Mouse (Mus musculus) CD8-positive naive resting alpha-beta T cell, adult 57 days (primary cell): ENCODE results near the gene Slc25a23. TPM values are rescaled to one million over a fixed set of nuclear protein-coding genes. Genes with fewer than 3 reads are reported as not detected.

Experiments used
- total RNA-seq: library from RNA; stranded (reverse); gene quantifications from one replicate; pipeline ENCODE4 v1.2.4, GENCODE M21; 2023

Gene Slc25a23
- total RNA-seq = 22.2 TPM

GRCm38 (mm10) chr17:57059486-57059977 is at the start of gene Slc25a23:
Slc25a23 (minus strand) TSS chr17:57059863.

DNA sequence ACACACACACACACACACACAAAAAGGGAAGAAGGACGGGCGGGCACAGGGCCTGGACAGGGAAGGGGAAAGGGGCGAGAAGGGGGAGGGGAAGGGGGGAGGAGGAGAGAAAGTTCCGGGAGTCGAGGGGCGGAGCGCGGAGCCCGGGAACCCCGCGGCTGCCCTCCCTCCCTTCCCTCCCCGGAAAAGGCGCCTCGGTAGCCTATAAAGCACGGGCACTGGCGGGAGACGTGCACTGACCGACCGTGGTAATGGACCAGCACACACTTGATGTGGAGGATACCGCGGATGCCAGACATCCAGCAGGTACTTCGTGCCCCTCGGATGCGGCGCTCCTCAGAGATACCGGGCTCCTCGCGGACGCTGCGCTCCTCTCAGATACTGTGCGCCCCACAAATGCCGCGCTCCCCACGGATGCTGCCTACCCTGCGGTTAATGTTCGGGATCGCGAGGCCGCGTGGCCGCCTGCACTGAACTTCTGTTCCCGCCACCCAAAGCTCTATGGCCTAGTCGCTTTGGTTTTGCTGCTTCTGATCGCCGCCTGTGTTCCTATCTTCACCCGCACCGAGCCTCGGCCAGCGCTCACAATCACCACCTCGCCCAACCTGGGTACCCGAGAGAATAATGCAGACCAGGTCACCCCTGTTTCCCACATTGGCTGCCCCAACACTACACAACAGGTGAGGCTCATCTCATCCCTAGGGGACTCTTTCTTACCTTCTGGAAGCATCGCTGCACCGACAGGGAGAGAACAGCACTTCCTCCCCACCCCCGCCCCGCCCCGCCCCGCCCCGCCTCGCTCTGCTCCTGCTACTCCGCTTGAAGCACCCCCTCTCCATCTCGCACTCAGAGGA is 45.7 kb upstream of the Slc25a23 start, which contains the start of gene Tnfsf9:
Gene Tnfsf9 (plus strand): TSS at position 145 of the 854 bp plus-strand sequence.

DNA sequence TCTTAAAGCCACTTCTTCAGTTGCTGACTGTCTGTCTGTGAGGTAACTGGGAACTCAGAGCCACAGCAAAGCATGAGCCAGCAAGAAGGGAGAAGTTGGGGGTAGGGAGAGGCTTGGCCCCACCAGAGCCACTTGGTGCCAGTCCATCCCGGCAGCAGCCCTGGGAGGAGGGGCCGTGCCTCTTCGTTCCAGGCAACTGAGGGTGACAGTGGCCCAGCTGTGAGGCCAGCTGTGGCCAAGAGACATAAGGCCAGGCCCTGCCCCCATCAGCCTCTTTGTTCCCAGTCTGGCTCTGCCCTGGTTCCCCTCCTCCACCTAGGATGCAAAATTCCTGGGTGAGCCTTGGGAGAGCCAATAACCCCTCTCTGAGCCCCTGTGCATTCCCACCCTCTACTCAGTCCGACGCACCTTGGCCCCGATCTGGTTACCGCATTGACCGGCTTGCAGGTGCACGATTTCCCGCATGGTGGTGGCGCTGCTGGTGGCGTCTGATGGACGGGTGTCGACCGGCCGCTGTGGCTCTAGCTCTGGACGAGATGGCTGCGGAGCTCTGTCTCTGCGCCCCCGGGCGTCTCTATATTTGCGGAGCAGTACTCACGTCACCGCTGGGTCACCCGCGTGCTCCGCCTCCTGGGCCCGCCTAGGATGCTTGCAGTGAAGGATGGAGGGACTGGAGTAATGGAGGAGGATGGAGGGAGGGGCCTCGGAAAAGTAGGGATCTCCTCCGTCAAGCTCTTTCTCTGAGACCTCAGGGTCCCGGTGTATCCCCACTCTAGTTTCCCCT is 27.6 kb upstream of the Slc25a23 start, which contains the start of gene Tubb4a:
Gene Tubb4a (minus strand): TSS at position 734 of the 784 bp plus-strand sequence.

DNA sequence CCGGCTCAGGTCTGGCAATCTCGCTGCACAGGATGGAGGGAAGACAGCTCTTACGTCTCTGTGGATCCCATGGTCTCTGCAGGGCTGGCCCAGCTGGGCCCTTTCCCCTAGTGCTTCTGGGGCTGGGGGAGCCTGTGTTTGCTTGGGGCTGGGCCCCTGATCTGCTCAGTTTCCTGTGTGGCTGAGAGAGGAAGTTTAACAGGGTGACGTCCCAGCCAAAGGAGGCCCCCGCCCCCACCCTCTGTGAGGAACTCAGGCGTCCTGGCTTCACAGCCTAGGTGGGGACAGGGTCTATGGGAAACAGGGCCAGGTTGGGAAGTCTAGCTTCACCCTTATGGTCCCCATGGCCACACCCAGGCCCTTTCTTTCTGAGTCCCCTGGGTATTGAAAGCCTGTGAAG is 18.7 kb upstream of the Slc25a23 start, which contains the start of gene Dennd1c:
Gene Dennd1c (minus strand): TSS at position 179 of the 400 bp plus-strand sequence.

DNA sequence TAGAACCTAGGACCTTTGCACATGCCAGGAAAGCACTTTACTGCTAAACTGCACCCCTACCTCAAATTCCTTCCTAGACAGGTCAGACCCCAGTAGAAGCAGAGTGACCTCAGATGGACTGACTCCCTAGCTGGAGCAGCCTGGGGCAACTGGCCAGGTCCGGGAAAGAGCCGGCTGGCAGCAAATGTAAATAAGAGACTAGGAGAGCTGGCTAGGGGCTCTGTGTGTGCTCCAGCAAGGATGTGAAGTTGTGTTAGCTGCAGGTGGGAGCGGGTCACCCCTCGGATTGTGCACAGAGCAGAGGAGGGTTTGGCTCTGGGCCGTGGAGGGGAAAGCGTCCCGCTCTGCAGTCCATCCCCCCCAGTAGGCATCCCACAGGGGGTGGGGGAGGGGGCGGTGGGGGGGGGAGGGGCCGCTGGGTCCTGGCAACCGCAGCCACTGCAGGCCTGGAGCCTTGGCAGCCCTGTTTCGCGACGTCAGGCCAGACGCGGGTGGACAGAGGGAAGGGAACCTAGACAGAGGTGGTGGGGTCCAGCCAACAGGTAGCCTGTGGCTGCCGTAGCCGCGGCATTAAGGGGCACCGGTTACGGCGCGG is 675 bp downstream of the Slc25a23 start, which contains the start of gene Crb3:
Gene Crb3 (plus strand): TSS at position 215 of the 595 bp plus-strand sequence.

DNA sequence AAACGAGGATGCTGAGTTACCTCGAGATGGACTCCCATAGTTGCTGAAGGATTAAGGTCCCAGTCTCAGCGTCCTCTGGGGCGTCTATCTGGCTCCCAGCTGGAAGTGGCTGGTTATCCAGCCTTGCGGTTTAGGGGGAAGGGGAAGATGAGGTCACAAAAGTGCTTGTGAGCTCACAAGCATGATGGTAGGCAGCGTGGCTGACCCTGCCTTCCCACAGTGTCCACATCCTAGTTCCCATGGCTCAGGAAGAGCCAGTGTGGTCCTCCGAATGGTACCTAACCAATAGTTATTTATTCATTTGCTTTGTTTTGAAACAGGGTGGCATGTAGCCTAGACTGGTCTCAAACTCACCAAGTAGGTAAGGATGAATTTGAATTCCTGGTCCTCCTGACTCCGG is 18.1 kb downstream of the Slc25a23 start, which contains the start of gene Slc25a41:
Gene Slc25a41 (minus strand): TSS at position 101 of the 400 bp plus-strand sequence.

GRCm38 (mm10) chr17:57030931-57031660 is 28.6 kb downstream of the Slc25a23 start, which contains the start of gene Khsrp:
Khsrp (minus strand) TSS chr17:57031522.

GRCm38 (mm10) chr17:57011236-57012141 is 48.2 kb downstream of the Slc25a23 start, which contains the start of the genes Gtf2f1 and Gm17949:
Gtf2f1 (minus strand) TSS chr17:57011288.
Gm17949 (plus strand) TSS chr17:57011469.

DNA sequence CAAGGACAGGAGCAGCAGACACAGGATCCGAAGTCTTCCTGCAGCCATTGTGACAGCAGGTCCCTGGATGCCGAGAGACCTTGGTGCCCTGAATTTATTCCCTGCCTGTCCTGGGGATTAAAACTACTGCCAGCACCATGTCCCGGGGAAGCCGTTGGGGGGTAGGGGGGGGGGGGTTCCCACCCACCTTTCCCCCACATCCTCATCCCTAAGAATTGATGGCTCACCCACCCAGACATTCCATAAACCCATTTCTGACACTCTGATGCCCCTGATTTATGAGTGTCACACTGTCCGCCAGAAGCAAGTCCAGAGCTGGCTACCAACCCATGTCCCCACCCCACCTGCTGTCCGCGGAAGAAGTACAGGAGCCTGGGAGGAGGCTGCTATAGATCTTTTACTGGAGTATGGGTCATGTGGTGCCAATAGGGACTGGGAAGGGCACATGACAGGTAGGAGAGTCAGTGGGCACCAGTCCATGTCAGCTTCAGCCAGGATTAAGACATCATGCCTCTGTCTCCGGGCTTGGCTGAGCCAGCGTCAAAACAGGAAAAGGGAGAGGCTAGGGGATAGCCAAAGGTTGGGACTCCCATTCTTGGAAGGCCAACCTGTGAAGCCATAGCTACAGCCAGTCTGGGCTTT is 59.6 kb downstream of the Slc25a23 start, which contains the start of gene Pspn:
Gene Pspn (minus strand): TSS at position 51 of the 642 bp plus-strand sequence.

GRCm38 (mm10) chr17:56997029-56997667 is 62.5 kb downstream of the Slc25a23 start, which contains the start of gene Alkbh7:
Alkbh7 (plus strand) TSS chr17:56997339.

Other genes with a start within 250 kb of the Slc25a23 start
- 21.6 TPM for gene Rfx2, start 228.8 kb downstream of the Slc25a23 start, total RNA-seq
- not detected for gene Acsbg2, start 185.4 kb downstream of the Slc25a23 start, total RNA-seq
- gene 1700061G19Rik, start 184.4 kb downstream of the Slc25a23 start, total RNA-seq = 2.1 TPM
- gene Mllt1, start 124.4 kb downstream of the Slc25a23 start, total RNA-seq = 49.0 TPM
- not detected for gene Acer1, start 77.7 kb downstream of the Slc25a23 start, total RNA-seq
- gene Clpp, start 69.6 kb downstream of the Slc25a23 start, total RNA-seq = 27.6 TPM
- 12.2 TPM for gene Alkbh7, start 62.5 kb downstream of the Slc25a23 start, total RNA-seq
- gene Pspn, start 59.8 kb downstream of the Slc25a23 start, total RNA-seq = not detected
- 70.0 TPM for gene Gtf2f1, start 48.6 kb downstream of the Slc25a23 start, total RNA-seq
- not detected for gene Gm17949, start 48.4 kb downstream of the Slc25a23 start, total RNA-seq
- gene Khsrp, start 28.3 kb downstream of the Slc25a23 start, total RNA-seq = 116 TPM
- gene Slc25a41, start 18.2 kb downstream of the Slc25a23 start, total RNA-seq = not detected
- 2.2 TPM for gene Crb3, start 758 bp downstream of the Slc25a23 start, total RNA-seq
- gene Dennd1c, start 18.7 kb upstream of the Slc25a23 start, total RNA-seq = 160 TPM
- 1.5 TPM for gene Tubb4a, start 27.9 kb upstream of the Slc25a23 start, total RNA-seq
- gene Tnfsf9, start 45.5 kb upstream of the Slc25a23 start, total RNA-seq = 0.40 TPM
- gene Cd70, start 89.9 kb upstream of the Slc25a23 start, total RNA-seq = not detected
- 1.9 TPM for gene Tnfsf14, start 134.3 kb upstream of the Slc25a23 start, total RNA-seq
- 1.3 TPM for gene C3, start 168.3 kb upstream of the Slc25a23 start, total RNA-seq
- gene Gpr108, start 188.6 kb upstream of the Slc25a23 start, total RNA-seq = 36.6 TPM
- gene Trip10, start 189.6 kb upstream of the Slc25a23 start, total RNA-seq = 4.7 TPM
- 171 TPM for gene Vav1, start 219.2 kb upstream of the Slc25a23 start, total RNA-seq